Mouse (Mus musculus) fat pad, adult 2 months (tissue): Measurements from ENCODE around the gene Coro2a.
"Not testable (repeated sequence)": the region's sequence is repeated elsewhere in the genome, so short reads cannot be mapped to it uniquely, and the experiment has no call there.

Source experiments
- DNase-seq: peaks from one replicate; pipeline ENCODE4 v3.0.0-alpha.2; 2011; ENCODE audit warnings: low read depth, low spot score; ENCODE audit errors: extremely low read depth

Coro2a gene

GRCm38 (mm10) chr4:46614641-46615040 lies 12.6 kb upstream of the Coro2a start:
- no peak for DNase-seq

DNA sequence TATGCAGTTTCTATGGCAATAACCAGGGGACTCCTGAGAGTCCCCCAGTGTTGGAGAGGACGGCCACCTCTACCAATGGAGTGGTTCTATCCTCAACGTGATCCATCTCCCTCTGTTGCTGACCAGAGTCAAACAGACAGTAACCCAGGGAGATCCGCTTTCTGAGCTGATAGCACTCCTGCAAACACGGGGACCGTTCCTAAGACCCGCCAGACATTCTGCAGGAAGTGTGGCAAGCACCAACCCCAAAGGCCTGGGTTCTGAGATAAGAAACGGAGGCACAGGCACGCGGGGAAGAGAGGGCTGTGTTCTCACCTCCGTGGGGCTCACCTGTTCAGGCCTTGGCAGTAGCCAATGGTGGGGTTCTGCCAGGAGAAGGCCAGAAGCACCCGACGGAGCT lies 11.6 kb upstream of the Coro2a start:
- DNase-seq, result no peak

DNA sequence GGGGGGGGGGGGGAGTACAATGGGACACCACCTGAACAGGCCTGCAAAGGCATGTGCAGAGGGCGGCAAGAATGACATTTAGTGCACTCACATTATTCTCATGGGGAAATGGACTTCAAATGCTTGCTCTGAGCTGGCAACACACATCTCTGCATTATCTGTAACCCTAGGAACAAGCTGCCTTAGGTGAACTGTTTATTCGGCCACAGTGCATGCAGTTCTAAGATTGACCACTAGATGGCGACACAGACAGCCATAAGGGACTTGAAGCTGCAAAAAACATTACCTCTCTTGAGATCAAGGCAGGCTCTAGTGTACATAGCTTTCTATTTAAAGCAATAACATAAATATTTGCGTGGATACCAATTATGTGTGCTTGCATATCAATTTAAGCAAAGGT lies 9.2 kb upstream of the Coro2a start:
- DNase-seq, result no peak

GRCm38 (mm10) chr4:46607601-46608000 lies 5.6 kb upstream of the Coro2a start:
- DNase-seq, result no peak

DNA sequence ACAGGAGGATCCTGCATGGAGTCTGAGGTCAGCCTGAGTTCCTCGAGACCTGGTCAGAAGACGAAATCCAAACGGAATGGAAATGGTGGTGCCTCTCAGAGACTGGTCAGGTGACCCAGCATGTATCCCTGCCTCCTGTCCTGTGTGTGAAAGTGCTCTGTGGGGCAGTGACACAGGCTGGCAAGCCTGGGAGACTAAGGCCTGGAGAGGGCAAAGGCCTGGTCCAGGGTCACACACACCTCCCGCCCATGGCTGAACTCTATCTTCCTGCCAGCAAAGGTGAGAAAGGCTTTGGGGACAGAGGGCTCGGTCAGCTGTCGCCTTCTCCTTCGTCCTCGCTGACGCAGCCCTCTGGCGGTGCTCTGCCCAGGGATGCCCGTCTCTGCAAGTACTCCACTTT lies 3.4 kb upstream of the Coro2a start:
- DNase-seq, result no peak

GRCm38 (mm10) chr4:46602704-46603103 lies 702 bp upstream of the Coro2a start:
- DNase-seq, result no peak

DNA sequence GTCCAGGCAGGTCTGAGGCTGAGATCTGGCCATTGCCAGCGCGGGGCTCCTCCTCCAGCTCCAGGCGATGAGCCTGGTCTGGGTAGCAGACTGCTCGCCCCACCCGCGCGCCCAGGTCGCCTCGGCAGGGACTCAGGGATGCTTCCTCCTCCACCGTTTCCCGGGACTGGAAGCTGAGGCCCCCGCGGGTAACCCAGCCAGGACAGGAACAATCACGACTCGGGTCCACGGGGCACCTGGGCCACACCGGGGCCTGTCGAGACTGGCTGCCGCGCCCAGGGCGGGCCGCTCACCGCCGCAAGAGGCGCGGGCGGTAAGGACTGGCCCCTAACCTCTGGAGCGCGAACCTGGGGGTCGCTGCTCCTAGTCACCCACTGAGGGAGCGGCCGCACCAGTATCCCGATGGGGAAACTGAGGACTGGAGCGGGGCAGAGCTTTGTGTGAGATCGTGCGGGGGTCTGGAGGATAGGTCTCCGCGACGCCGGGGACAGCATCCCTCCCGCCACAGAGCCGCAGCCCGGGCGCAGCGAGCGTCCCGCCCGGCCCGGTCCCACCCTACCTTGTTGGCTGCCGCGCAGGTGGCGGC lies 651 bp downstream of the Coro2a start:
- no peak for DNase-seq

DNA sequence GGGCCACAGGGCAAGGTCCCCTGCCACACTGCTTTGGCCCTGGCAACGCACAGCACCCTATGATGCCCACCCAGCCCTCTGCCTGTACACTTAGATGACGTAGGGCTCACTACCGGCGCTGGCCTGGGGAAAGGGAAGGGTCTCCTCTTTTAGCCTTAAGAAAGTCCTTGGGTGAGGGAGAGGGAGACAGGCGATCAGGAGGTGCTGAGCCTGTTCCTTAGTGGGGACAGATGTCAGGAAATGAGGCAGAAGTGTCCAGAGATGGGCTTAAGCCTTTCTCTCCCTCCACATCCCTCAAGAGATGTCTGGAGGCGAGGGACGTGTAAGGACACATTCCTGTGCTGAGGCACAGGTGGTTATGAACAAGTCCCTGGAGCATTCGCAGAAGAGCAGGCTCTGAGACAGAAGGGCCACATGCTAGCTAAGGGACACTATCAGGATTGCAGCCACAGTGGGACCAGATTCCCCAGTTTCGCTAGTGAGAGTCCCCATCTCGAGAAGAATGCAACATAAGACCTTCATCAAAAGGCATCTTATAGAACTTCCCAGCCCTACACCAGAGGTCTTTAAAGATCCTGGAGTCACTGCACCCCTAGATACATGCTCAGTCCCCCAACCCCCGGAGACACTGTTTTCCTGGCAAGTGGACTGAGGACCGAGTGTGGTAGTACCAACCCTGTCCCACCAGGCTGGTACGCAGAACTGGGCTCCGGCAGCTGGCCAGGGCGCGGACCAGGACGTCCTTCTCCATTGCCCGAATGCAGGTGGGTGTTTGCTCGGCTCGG lies 1.3 kb downstream of the Coro2a start:
- DNase-seq, result no peak

DNA sequence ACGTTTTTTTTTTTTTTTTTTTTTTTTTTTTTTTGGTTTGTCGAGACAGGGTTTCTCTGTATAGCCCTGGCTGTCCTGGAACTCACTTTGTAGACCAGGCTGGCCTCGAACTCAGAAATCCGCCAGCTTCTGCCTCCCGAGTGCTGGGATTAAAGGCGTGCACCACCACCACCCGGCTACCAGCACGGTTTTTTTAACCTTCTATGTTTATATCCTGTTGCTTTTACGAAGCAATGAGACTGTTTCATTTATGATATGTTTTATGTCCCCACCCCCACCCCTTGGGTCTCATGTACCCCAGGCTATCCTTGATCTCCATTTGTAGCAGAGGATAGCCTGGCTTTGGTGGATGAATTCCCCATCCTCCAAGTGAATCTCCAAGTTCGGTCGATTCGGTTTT lies 2.4 kb downstream of the Coro2a start:
- DNase-seq, result not testable (repeated sequence)

DNA sequence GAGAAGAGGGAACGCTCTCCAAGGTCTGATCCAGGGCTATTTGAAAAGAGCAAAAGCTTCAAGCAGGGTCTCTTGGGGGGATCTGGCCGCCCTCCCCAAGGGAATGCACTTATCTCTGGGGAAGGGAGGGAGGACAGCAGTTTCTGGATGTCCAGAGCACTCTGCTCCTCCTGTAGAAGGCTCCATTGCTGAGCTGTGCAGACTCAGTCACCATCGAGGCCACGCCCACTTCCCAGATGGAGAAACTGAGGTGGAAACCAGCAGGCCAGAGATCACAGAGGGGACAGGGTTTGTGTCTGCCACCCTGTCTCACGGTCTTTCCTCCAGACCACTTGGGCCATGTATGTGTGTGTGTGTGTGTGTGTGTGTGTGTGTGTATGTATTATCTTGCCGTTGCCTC lies 3.0 kb downstream of the Coro2a start:
- no peak for DNase-seq

GRCm38 (mm10) chr4:46598111-46598510 lies 3.9 kb downstream of the Coro2a start:
- no peak for DNase-seq

GRCm38 (mm10) chr4:46597286-46597961 lies 4.6 kb downstream of the Coro2a start:
- DNase-seq, result no peak

GRCm38 (mm10) chr4:46596398-46596797 lies 5.6 kb downstream of the Coro2a start:
- DNase-seq, result no peak

- DNase-seq, result no peak
Measured at GRCm38 (mm10) chr4:46594131-46594530, 7.9 kb downstream of the Coro2a start.

DNA sequence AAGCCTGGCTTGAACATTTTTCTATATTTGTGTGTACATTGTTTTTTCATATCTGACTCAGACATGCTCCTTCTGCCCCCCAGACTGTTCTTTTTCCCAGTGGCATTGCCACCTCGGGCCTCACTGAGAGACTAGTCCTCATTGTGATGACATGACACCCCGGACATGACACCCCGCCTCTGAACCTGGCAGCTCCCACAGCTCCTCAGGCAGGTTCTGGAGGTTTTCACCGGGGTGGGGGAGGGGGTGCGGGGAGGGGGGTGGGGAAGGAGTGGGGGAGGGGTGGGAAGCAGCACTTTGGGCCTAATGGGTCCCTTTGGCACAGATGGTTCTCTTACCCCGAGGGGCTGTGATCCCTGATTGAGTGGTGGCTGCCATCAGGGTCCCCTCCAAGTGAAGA lies 8.5 kb downstream of the Coro2a start:
- DNase-seq, result no peak

- no peak for DNase-seq
Measured at GRCm38 (mm10) chr4:46591833-46592520, 10.0 kb downstream of the Coro2a start.

DNA sequence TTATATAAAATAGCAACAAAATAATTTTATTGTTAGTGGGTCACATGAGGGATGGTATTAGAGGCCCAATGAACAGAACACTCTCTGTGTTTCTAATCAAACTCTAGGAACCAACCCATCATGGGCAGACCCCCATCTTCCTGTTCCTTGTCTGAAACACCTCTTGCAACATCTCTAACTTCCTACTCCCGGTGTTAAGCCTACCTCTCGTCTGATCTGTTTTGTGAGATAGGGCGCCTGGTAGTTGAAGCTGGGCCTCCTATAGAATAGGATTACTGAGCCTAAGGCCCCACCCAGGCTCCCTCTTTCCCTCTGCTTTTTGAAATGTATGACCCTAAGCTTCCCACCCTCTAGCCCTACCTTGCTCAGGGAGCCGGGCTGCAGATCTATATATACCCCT lies 11.2 kb downstream of the Coro2a start:
- DNase-seq, result no peak

- no peak for DNase-seq
Measured at GRCm38 (mm10) chr4:46589946-46590684, 11.9 kb downstream of the Coro2a start.

- no peak for DNase-seq
Measured at GRCm38 (mm10) chr4:46589151-46589550, 12.9 kb downstream of the Coro2a start.

DNA sequence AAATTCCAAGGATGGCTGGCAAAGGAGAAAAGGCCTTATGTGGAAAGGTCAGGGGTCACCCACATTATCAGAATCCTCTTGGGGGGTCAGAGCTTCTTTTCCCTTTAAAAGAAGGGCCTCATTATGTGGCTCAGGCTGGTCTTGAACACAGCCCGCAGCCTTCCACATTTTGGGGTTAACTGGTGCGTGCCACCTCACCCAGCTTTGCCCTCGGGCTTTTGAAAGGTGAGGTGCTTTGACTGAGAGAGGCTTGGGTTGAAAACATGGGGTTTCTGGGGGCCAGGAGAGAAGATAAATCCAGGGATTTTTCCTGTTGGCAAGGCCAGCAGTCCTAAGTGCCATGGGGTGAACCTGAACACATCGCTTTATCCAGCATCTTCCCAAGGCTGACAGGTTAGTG lies 15.5 kb downstream of the Coro2a start:
- no peak for DNase-seq

- no peak for DNase-seq
Measured at GRCm38 (mm10) chr4:46585811-46586190, 16.2 kb downstream of the Coro2a start.
